Mouse (Mus musculus): ENCODE results near the gene Tor1b. TPM values are rescaled to one million over a fixed set of nuclear protein-coding genes. Genes with fewer than 3 reads are reported as not detected.

Tor1b gene
- total and polyA plus RNA-seq, 3 experiments: 33.0 to 55.6 (median 36.9) TPM

- Histone ChIP-seq H3K27me3 (ENCODE audit: control insufficient read depth in 1 of 2, insufficient read depth in 2 of 2, low read length in 2 of 2) (no peaks in the 10 kb centered on the region), H3K4me1 (ENCODE audit: control insufficient read depth in 1 of 2, insufficient read depth in 2 of 2, low read length in 2 of 2) (peaks cover 0 to 22% of the 10 kb centered on the region in 2 experiments; a peak in 3 of 4 replicates), H3K79me2 (ENCODE audit: control insufficient read depth, insufficient read depth, low read length, poor library complexity) (peaks cover 23% of the 10 kb centered on the region), H3K4me3 (ENCODE audit: control insufficient read depth in 1 of 2, insufficient read depth in 1 of 2, low read depth in 2 of 2, low read length in 2 of 2) (no peak overlapping the region), H3K9me3 (replicated peaks; ENCODE audit: insufficient read depth, low read length) (no peaks in the 10 kb centered on the region), H3K27ac (ENCODE audit: control insufficient read depth, low read depth, low read length) (no peak overlapping the region), H3K36me3 (ENCODE audit: control insufficient read depth in 1 of 2, insufficient read depth in 2 of 2, low read length in 2 of 2) (peaks cover 3 to 23% of the 10 kb centered on the region in 2 experiments; a peak in 3 of 4 replicates), H3K9ac (ENCODE audit: control insufficient read depth, low read depth, low read length, poor library complexity, severe bottlenecking) (no peak overlapping the region)
- DNase-seq (ENCODE audit: low read depth, low spot score): no peak
- TF ChIP-seq MEF2A (IDR thresholded peaks at IDR 0.05; ENCODE audit: extremely low read depth, insufficient replicate concordance, low read depth, low read length, poor library complexity, severe bottlenecking) (no peak), NRF1 (IDR thresholded peaks at IDR 0.05; ENCODE audit: insufficient read depth, low read depth, low read length, poor library complexity, severe bottlenecking) (no peak), MAZ (IDR thresholded peaks at IDR 0.05; ENCODE audit: low read depth, low read length) (no peak), TAL1 (IDR thresholded peaks at IDR 0.05; ENCODE audit: low read length) (no peak), ZNF384 (IDR thresholded peaks at IDR 0.05; ENCODE audit: low read depth, low read length) (no peak), TBP (IDR thresholded peaks at IDR 0.05; ENCODE audit: low read depth, low read length) (no peak), ETS1 (IDR thresholded peaks at IDR 0.05; ENCODE audit: low read depth, low read length) (no peak), JUND (IDR thresholded peaks at IDR 0.05; ENCODE audit: low read depth, low read length) (no peak), POLR2AphosphoS2 (IDR thresholded peaks at IDR 0.05; ENCODE audit: low read length) (no peak), USF2 (IDR thresholded peaks at IDR 0.05; ENCODE audit: borderline replicate concordance in 1 of 2, insufficient read depth in 1 of 2, low read depth in 1 of 2, low read length in 2 of 2) (no peak), SIN3A (IDR thresholded peaks at IDR 0.05; ENCODE audit: low read length) (no peak), ZKSCAN1 (IDR thresholded peaks at IDR 0.05; ENCODE audit: low read depth, low read length) (no peak), KAT2A (conservative IDR thresholded peaks at IDR 0.05; ENCODE audit: low read depth, low read length) (no peak), MAX (IDR thresholded peaks at IDR 0.05; ENCODE audit: low read length) (no peak), MAFK (IDR thresholded peaks at IDR 0.05; ENCODE audit: borderline replicate concordance, low read depth, low read length) (no peak), BHLHE40 (IDR thresholded peaks at IDR 0.05; ENCODE audit: borderline replicate concordance, low read depth, low read length) (no peak), GABPA (IDR thresholded peaks at IDR 0.05; ENCODE audit: low read depth, low read length) (no peak)
These were observed 10.0 kb downstream of the Tor1b start for GRCm38 (mm10) chr2:30962570-30963254.

- H3K9me3 ChIP-seq (replicated peaks; ENCODE audit: insufficient read depth, low read length): no peaks in the 10 kb centered on the region
- DNase-seq (ENCODE audit: low read depth, low spot score): no peak
- H3K79me2 ChIP-seq (ENCODE audit: control insufficient read depth, insufficient read depth, low read length, poor library complexity): peaks cover 23% of the 10 kb centered on the region
- TF ChIP-seq TCF12 (IDR thresholded peaks at IDR 0.05; ENCODE audit: low read depth, low read length) (no peak), ZMIZ1 (IDR thresholded peaks at IDR 0.05; ENCODE audit: low read depth, low read length) (no peak), CHD2 (IDR thresholded peaks at IDR 0.05; ENCODE audit: low read length) (no peak), NRF1 (IDR thresholded peaks at IDR 0.05; ENCODE audit: insufficient read depth, low read depth, low read length, poor library complexity, severe bottlenecking) (no peak)
- H3K4me3 ChIP-seq (ENCODE audit: control insufficient read depth in 1 of 2, insufficient read depth in 1 of 2, low read depth in 2 of 2, low read length in 2 of 2): no peak overlapping the region
- no peaks in the 10 kb centered on the region for H3K27me3 ChIP-seq (ENCODE audit: control insufficient read depth in 1 of 2, insufficient read depth in 2 of 2, low read length in 2 of 2)
- H3K27ac ChIP-seq (ENCODE audit: control insufficient read depth, low read depth, low read length): no peak overlapping the region
- H3K9ac ChIP-seq (ENCODE audit: control insufficient read depth, low read depth, low read length, poor library complexity, severe bottlenecking): no peak overlapping the region
- peaks cover 1 to 23% of the 10 kb centered on the region in 2 experiments; a peak in 3 of 4 replicates for H3K36me3 ChIP-seq (ENCODE audit: control insufficient read depth in 1 of 2, insufficient read depth in 2 of 2, low read length in 2 of 2)
- peaks cover 0 to 22% of the 10 kb centered on the region in 2 experiments; a peak in 3 of 4 replicates for H3K4me1 ChIP-seq (ENCODE audit: control insufficient read depth in 1 of 2, insufficient read depth in 2 of 2, low read length in 2 of 2)
These were observed 12.9 kb downstream of the Tor1b start for GRCm38 (mm10) chr2:30965627-30966026.
